Mouse (Mus musculus) cortical plate, adult 2 months (tissue): ENCODE measurements at regions not wholly inside any gene's neighbourhood (a gene's known extent, or its start where the extent isn't known, plus 50 kb on each side); places are given as distances from the start of the nearest gene placed in this dataset.

Experiments used
- CTCF ChIP-seq: fragments of 200-500 bp; IDR thresholded peaks from 2 replicates; pipeline ENCODE4 v1.5.1; 2011; ENCODE audit warnings: mild to moderate bottlenecking, control low read depth, low read length; ENCODE audit not compliant: insufficient read depth; ENCODE audit errors: extremely low read depth
- POLR2A ChIP-seq: fragments of 200-500 bp; IDR thresholded peaks from 2 replicates; pipeline ENCODE4 v1.6.1; 2011; ENCODE audit warnings: mild to moderate bottlenecking, low read length, control low read depth; ENCODE audit not compliant: insufficient read depth; ENCODE audit errors: extremely low read depth

DNA sequence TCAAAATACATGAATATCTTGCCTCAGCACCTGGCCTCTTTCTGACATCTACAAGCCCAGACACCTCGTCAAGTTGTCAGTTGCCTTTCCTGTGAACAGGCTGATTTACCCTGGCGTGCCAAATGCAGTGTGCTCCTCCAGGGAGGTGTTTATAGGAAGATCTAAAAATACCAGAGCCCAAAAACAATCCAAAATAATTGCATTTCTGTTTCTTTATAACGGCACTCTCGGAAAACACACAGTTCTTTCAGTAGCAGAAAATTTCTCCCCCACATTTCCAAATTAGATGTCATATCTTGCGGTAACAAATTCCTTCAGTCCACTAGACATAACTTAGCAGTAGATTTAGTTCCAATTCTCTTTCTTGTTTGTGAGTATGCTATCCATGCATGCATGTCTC is 580.8 kb upstream of the Tbl1xr1 start:
- TF ChIP-seq CTCF (no peak), POLR2A (no peak)
